In the genomic region with DNA sequence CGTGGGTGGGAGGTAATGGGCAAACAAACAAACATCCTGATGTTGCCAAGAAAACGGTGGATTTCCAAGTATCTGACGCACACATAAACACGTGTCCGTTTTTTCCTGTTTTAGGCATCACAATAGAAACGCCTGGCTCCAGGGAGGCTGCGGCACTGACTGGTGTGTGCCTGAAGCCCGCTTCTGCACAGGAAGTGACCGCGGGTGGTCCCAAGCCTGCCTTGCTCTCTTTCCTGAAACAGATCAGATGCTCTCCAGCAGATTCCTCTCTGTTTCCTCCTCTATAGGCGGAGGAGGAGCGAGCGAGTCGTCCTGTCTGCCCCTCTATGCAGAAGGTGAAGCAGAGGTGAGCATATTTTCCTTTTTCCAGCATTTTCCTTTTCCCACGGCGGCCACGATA, we compare ENCODE assay signal across 8 mouse cellular contexts.
DNase-seq lines count a peak whose midpoint lies in the region; ATAC-seq and TF ChIP-seq lines count a peak whose summit lies in the region.
"Had no signal": no experiment of that assay in that cellular context is flagged by ENCODE, and none has a peak within 500 bp of the region (broad histone marks: within the 10 kb centered on the region; RNA-seq: fewer than 3 reads in every experiment).

No protein-coding gene starts in this region.

- peak overlapping the region; percentile 25; the same call in 1 of the 2 replicates for H3K4me2 ChIP-seq in embryonic facial prominence, embryonic 12.5 days (replicated peaks)
- 0 out of 2 replicates have a peak overlapping the region, but pooled peaks have one; percentile 6 for H3K4me2 ChIP-seq in intestine, postnatal 0 days (replicated peaks; ENCODE audit: low read depth)
- H3K4me2 ChIP-seq in lung, embryonic 14.5 days: peak overlapping the region; percentile 43
- H3K4me2 ChIP-seq: neural tube, embryonic 12.5 days had no signal

- no peak for ATAC-seq in embryonic facial prominence, embryonic 12.5 days (ENCODE audit: insufficient number of reproducible peaks, insufficient read depth, low FRiP score, low TSS enrichment)
- ATAC-seq in intestine, postnatal 0 days: no peak
- ATAC-seq in lung, embryonic 14.5 days (ENCODE audit: insufficient read depth): peak; percentile 71

- peaks cover 7% of the 10 kb centered on the region; the same call in 1 of the 2 replicates for H3K4me1 ChIP-seq in embryonic facial prominence, embryonic 12.5 days
- no peaks in the 10 kb centered on the region for H3K4me1 ChIP-seq in intestine, postnatal 0 days (replicated peaks; ENCODE audit: control insufficient read depth, insufficient read depth, low read length)
- no peaks in the 10 kb centered on the region for H3K4me1 ChIP-seq in lung, embryonic 14.5 days (ENCODE audit: insufficient read depth)
- H3K4me1 ChIP-seq: neural tube, embryonic 12.5 days had no signal

- DNase-seq in adrenal gland, postnatal 14 days: peak; percentile 54
- peak; percentile 73 for DNase-seq in lung, embryonic 14.5 days
- no peak for DNase-seq in urinary bladder, adult 2 months (ENCODE audit: low spot score)
- no peak for DNase-seq in right cerebral cortex, postnatal 36 days (ENCODE audit: low spot score in 2 of 2)
- DNase-seq in thymus, postnatal 0 days (ENCODE audit: low spot score): no peak

- H3K27ac ChIP-seq in embryonic facial prominence, embryonic 12.5 days: no peak overlapping the region
- peak overlapping the region; percentile 57; the same call in 1 of the 2 replicates for H3K27ac ChIP-seq in intestine, postnatal 0 days (ENCODE audit: low read depth, low read length)
- peak overlapping the region; percentile 3; the same call in 1 of the 2 replicates for H3K27ac ChIP-seq in lung, embryonic 14.5 days (ENCODE audit: low read depth)
- H3K27ac ChIP-seq: neural tube, embryonic 12.5 days had no signal

- H3K9me3 ChIP-seq in embryonic facial prominence, embryonic 12.5 days: no peaks in the 10 kb centered on the region
- no peaks in the 10 kb centered on the region for H3K9me3 ChIP-seq in intestine, postnatal 0 days (ENCODE audit: control insufficient read depth)
- no peaks in the 10 kb centered on the region for H3K9me3 ChIP-seq in lung, embryonic 14.5 days (ENCODE audit: low read depth, low read length)
- H3K9me3 ChIP-seq: neural tube, embryonic 12.5 days had no signal

- H3K27me3 ChIP-seq in embryonic facial prominence, embryonic 12.5 days: no peaks in the 10 kb centered on the region
- H3K27me3 ChIP-seq in intestine, postnatal 0 days (replicated peaks; ENCODE audit: control insufficient read depth, insufficient read depth, low read length): no peaks in the 10 kb centered on the region
- H3K27me3 ChIP-seq in lung, embryonic 14.5 days (ENCODE audit: insufficient read depth, low read length): no peaks in the 10 kb centered on the region
- H3K27me3 ChIP-seq: neural tube, embryonic 12.5 days had no signal

- no peak for TF ChIP-seq CTCF in intestine, postnatal 0 days (IDR thresholded peaks at IDR 0.05; ENCODE audit: low read depth)
- TF ChIP-seq CTCF in lung, embryonic 14.5 days (IDR thresholded peaks at IDR 0.05; ENCODE audit: low read depth): no peak

- H3K36me3 ChIP-seq in embryonic facial prominence, embryonic 12.5 days: no peaks in the 10 kb centered on the region
- no peaks in the 10 kb centered on the region for H3K36me3 ChIP-seq in intestine, postnatal 0 days (ENCODE audit: control insufficient read depth, insufficient read depth)
- H3K36me3 ChIP-seq in lung, embryonic 14.5 days (ENCODE audit: insufficient read depth): no peaks in the 10 kb centered on the region
- H3K36me3 ChIP-seq: neural tube, embryonic 12.5 days had no signal

- no peak overlapping the region for H3K4me3 ChIP-seq in embryonic facial prominence, embryonic 12.5 days
- H3K4me3 ChIP-seq in intestine, postnatal 0 days (ENCODE audit: low read depth, low read length): no peak overlapping the region
- no peak overlapping the region for H3K4me3 ChIP-seq in lung, embryonic 14.5 days (ENCODE audit: low read depth, low read length)
- H3K4me3 ChIP-seq: neural tube, embryonic 12.5 days had no signal

- 43% methylated on average over 17 of the region's 17 CpGs for WGBS in embryonic facial prominence, embryonic 12.5 days
- 58% methylated on average over 17 of the region's 17 CpGs for WGBS in intestine, postnatal 0 days
- WGBS in lung, embryonic 14.5 days: 37% methylated on average over 17 of the region's 17 CpGs

- H3K9ac ChIP-seq in embryonic facial prominence, embryonic 12.5 days: 0 out of 2 replicates have a peak overlapping the region, but pooled peaks have one; percentile 15
- no peak overlapping the region for H3K9ac ChIP-seq in intestine, postnatal 0 days (ENCODE audit: low read depth, low read length)
- no peak overlapping the region for H3K9ac ChIP-seq in lung, embryonic 14.5 days
- H3K9ac ChIP-seq: neural tube, embryonic 12.5 days had no signal

Comparison
In these comparisons a context has a peak if more than half of its experiments do, and no peak if none do; other contexts are left out.
1. DNase-seq: peak in adrenal gland, postnatal 14 days (single experiment) and lung, embryonic 14.5 days (single experiment); none in urinary bladder, adult 2 months (single experiment), right cerebral cortex, postnatal 36 days (0 of 2) and thymus, postnatal 0 days (single experiment).
2. Peak in every context shown above with its lines, with median percentiles within 50 percentile points of each other: H3K4me2 ChIP-seq.